Mouse (Mus musculus): ENCODE measurements around the gene Lrrc8d.
"Not testable (repeated sequence)": the region's sequence is repeated elsewhere in the genome, so short reads cannot be mapped to it uniquely, and the experiment has no call there.

Gene Lrrc8d

DNA sequence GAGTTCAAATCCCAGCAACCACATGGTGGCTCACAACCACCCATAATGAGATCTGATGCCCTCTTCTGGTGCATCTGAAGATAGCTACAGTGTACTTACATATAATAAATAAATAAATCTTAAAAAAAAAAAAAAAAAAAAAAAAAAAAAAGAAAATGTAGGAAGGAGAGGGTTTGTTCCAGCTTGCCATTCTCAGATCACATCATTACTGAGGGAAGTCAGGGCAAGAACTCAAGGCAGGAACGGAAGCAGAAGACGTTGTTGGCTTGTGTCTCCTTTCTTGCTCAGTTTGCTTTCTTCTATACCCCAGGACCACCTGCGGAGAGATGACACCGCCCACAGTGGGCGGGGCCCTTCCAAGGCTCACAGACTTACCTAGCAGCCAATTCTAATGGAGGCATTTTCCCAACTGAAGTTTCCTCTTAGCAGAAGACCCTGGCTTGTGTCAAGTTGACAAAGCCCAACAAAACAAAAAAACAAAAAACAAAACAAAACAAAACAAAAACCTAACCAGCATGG, 165.4 kb downstream of the Lrrc8d start:
- not testable (repeated sequence) for DNase-seq

DNA sequence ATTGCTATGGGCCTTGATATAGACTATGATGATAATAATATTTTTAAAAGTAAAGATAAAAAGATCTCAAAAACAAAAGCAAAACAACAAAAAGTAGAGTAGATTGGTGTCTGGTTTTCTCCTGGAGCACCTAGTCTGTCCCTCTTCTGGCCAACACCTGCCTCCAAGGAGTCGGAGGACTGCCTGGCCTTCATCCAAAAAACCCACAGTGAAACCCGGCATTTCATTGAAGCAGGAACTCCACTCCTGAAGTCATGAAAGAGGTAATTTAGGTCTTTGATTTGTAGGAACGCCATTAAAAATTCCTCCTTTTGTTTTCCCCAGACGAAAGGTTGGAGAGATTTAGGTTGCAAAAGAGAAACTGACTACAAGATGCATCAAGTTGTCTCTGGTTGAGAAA, 167.7 kb downstream of the Lrrc8d start:
- no peak for DNase-seq

DNA sequence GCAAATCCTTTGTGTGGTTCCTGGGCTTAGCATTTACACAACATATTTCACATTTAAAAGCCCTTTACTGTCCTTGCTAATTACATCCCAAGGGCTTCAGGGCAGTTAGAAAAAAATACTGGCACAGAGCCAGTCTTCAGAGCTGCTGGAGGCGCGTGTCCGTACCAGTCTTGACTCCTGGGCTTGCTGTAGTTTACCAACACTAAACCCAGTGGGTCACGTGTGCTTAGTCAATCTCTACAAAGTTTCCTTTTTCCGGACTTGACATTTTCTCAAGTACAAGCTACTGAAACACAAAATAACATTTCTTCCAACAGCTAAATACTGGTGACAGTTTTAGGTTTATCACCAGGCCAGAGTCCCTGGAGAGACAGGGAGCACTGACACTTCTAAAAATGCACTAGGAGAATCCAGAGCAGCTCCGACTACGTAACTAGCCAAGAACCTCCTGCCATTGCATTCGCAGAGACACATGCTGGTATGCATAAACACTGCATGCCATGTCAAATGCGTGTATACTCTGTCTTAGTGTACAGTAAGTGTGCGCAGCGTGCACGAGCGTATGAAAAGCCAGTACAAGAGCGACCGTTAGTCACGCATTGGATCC, 168.2 kb downstream of the Lrrc8d start:
- peak; percentile 73 for DNase-seq

DNA sequence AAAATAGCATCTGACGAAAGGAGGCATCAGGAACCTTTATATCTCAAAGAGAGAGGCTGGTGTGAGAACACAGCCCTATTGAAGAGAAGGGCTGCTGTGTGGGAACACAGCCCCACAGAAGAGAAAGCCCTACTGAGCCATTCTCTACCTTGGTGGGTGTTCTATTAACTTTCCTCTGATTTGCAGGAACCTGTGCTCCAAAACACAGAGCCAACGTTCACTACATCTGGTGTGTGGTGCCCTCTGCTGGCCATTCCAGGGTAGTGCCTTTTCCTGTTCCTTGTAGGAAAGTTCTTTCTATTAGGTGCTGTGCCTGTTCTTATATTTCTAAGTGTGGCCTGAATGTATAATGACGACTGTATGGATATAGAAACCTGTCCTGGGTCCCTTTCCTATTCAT, 168.8 kb downstream of the Lrrc8d start:
- peak; percentile 76 for DNase-seq

DNA sequence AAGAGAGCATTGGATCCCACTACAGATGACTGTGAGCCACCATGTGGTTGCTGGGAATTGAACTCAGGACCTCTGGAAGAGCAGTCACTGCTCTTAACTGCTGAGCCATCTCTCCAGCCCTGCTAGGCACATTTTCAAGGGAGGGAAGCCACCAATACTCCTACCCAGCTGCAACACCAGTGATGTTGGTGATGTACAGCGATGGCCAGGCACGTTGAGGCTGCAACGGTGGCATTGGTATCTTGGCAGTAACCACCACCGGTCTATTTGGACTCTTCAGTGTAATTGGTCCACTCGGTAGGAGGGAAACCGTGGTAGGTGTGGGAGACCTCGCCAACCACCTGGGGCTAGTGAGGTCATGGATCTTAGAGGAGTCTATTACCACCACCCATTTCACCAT, 170.0 kb downstream of the Lrrc8d start:
- no peak for DNase-seq

DNA sequence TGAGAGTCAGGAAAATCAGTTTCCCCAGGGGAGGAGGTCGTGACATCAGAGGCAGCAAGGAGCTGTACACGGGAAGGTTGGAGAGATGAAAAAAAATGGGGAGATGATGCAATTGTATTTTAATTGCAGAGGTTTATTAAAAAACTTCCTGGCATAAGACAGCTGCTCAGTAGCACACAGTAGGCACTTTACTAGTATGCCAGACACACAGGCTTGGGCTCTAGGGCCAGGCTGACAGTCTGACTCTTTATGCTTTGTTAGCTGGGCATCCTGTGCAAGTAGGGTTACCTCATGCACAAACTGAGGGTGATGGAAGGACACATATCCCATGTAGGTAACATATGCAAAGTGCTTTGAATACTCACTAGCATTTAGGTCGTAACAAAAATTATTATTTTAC, 171.4 kb downstream of the Lrrc8d start:
- DNase-seq: no peak

DNA sequence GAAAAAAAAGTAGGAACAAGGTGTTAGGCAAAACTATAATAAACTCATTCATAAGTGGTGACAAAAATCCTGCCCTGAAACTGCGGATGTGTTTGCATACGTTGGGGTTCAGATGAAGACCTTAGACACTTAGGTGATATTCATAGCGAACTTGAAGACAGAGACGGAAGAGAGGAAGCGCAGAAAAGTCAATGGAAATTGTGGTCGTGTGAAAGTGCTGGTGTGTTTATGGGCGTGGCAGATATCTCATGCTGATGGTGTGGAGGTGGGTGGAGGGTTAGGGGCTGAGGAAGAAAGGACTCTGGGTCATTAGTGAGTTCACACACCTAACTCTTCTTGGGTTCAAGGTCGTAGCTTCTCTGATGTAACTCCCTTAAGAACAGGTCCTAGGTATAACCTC, 172.4 kb downstream of the Lrrc8d start:
- DNase-seq: no peak

DNA sequence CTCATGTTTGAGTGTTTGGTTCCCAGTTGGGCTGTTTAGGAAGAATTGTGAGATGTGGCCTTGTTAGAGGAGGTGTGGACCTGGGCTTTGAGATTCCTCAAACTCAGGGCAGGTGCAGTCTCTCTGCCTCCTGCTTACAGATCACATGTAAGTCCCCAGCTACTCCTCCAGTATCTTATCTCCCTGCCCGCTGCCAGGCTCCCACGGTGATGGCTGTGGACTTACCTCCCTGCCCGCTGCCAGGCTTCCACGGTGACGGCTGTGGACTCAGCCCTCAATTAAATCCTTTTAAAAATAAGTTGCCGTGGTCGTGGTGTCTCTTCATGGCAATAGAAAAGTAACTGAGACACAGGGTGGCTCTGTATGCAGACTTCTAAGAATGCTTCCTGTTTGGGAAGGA, 173.1 kb downstream of the Lrrc8d start:
- DNase-seq: no peak

DNA sequence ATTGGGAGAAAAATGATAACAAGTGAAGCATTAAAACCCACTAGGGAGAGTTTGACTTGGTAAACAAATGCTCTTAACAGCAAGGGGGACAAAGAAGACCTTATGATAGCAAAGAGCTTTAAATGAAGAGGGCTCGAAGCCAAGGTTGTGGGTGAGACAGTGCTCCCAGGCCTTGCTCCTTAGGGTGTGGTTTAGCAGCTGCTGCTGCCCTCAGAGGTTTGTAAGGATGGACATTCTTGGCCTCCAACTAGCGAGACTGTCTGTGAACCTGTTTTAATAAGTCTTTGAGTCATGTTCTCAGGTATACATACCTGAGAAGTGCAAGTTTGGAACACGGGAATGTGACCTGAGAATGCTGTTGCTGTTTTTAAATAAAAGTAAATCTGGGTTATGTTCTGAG, 174.0 kb downstream of the Lrrc8d start:
- no peak for DNase-seq

DNA sequence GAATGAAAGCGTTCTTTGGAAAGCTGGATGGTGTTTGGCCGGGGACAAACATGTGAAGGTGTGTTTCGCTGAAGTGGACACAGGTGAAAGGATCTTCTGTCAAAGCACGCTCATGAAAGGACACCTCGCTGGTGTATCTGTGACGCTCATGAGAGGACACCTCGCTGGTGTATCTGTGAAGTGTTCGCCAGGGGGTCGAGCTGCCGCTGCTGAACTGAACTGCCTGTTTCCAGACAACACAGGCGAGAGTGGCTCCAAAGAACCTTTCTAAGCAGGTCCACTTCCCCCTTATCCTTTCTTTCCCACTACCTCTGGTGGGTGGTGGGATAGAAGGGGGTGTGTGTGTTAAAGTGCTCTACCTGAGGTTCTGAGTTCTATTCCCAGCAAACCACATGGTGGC, 174.7 kb downstream of the Lrrc8d start:
- no peak for DNase-seq

DNA sequence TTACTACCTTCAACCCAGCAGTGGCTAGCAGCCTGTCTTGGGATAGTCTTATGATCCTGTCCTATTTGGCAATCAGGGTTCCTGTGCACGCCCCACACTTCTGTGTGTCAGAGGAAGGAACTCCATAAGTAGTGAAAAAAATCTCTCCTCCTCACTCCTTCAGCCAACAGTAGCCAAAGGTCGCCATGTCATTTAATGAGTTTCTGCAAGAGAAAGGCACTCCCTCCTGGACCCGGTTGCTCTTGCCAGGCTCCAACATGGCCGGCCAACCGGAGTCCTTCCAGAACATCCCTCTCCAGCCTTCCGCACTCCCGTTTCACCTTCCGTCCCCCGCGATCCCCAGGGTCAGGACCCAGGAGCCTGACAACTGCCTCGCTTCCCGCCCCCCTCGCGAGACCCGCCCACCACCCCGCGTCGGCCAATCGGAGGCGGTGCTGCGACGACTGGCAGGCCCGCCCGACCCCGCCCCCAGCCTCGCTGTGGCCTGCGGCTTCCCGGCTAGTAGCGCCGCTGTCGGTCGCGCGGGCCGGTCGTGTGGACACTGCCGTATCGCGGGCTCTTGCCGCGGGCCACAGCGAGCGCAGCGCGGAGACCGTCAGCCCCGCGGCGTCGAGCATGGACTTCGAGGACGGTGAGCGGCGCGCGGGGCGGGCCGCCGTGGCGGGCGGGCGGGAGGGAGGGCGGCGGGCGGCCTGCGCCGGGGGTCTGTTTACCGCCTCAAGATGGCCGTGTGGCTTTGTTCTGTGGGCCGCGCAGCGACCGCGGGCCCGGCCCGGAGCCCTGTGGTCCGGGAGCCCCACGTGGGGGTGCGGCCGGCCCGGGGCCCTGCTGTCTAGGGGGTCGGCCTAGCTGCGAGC, 176.5 kb downstream of the Lrrc8d start, which contains the start of gene Zfp326:
Gene Zfp326 (plus strand): TSS at position 498 of the 857 bp plus-strand sequence.
- peak; percentile 92 for DNase-seq

DNA sequence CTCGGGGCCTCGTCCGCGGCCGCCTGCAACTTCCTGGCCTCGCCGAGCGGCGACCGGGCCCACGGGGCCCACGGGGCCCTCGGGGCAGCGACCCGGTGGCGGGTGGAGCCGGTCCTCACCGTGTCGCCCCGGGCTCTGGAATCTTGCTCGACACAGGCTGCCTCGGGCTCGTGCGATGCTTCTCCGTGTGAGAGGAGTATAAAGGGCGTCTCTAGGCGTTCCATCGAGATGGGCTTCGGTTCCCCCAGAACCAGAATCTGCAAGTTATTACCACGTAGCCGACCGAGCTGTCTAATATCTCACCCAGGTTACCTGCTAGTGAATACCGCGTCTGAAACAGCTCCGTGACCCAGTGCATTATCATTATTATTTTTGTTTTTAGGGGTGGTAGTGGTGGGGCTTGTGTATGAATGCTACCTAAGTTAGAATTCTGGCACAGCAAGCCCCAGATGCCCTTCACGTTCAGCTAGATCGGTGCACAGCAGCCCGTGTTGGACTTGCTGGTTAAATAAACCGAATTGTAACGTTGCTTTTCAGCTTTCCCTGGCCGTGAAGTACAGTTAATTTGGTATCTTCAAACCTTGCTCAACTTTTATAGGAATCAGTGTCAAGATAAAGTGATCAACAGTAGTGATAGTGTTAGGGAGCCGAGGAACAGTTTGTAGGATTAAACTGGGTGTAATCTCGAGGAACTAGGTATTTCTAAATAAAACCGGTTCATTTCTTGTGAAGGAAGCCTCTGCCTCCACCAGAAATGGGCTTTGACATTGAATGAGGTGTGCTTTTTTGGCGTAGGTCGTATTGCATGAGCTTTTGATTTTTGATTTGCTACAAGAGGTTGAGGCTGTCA, 177.4 kb downstream of the Lrrc8d start:
- DNase-seq: peak; percentile 30

Data from kidney, adult 11 months (tissue).